Mouse (Mus musculus): ENCODE results near the gene Gdi2.

Gene Gdi2

GRCm38 (mm10) chr13:3563130-3563529 is 25.3 kb downstream of the Gdi2 start:
- no peak for DNase-seq

- no peak for DNase-seq
Observed at GRCm38 (mm10) chr13:3563953-3564352, 26.1 kb downstream of the Gdi2 start.

GRCm38 (mm10) chr13:3590789-3591188 is 52.9 kb downstream of the Gdi2 start:
- no peak for DNase-seq

- DNase-seq = peak; percentile 76
Observed at GRCm38 (mm10) chr13:3594311-3594710, 56.4 kb downstream of the Gdi2 start.

GRCm38 (mm10) chr13:3596232-3596631 is 58.4 kb downstream of the Gdi2 start:
- DNase-seq = no peak

- DNase-seq = no peak
Observed at GRCm38 (mm10) chr13:3609780-3610117, 71.9 kb downstream of the Gdi2 start.

- DNase-seq = peak; percentile 31
Observed at GRCm38 (mm10) chr13:3610118-3610794, 72.4 kb downstream of the Gdi2 start.

GRCm38 (mm10) chr13:3610795-3611438 is 73.1 kb downstream of the Gdi2 start, which contains the start of gene Fam208b:
Gene Fam208b, minus strand, starts transcription at chr13:3611108.
- DNase-seq = peak; percentile 99
